Mouse (Mus musculus) limb, embryonic 11.5 days (tissue): ENCODE measurements at regions not wholly inside any gene's neighbourhood (a gene's known extent, or its start where the extent isn't known, plus 50 kb on each side); places are given as distances from the start of the nearest gene placed in this dataset.

ENCODE experiments used
- ATAC-seq: fragments of 200-750 bp; cut with Nextera tagmentation; 2 replicates; pipeline ENCODE4 v1.8.0; 2017; ENCODE audit warnings: low read depth; ENCODE audit not compliant: insufficient number of reproducible peaks, low FRiP score, low TSS enrichment
- DNase-seq: peaks from one replicate; pipeline ENCODE4 v3.0.0-alpha.2; 2015; ENCODE audit warnings: low spot score
- H3K27ac ChIP-seq: fragments of 300-500 bp; sonication (generic); replicated peaks from 2 replicates; pipeline ENCODE4 v1.5.1; 2014; ENCODE audit warnings: low read depth, mild to moderate bottlenecking, low read length
- H3K27me3 ChIP-seq: fragments of 300-500 bp; sonication (generic); 2 replicates; pipeline ENCODE4 v1.6.1; 2014; ENCODE audit warnings: mild to moderate bottlenecking, low read length, mixed read lengths; ENCODE audit not compliant: control insufficient read depth, insufficient read depth
- H3K36me3 ChIP-seq: fragments of 300-500 bp; sonication (generic); 2 replicates; pipeline ENCODE4 v1.6.1; 2014; ENCODE audit warnings: mild to moderate bottlenecking, low read length, moderate library complexity, mixed read lengths; ENCODE audit not compliant: control insufficient read depth, insufficient read depth
- H3K4me1 ChIP-seq: fragments of 300-500 bp; sonication (generic); 2 replicates; pipeline ENCODE4 v1.6.1; 2014; ENCODE audit warnings: low read length, mixed read lengths; ENCODE audit not compliant: control insufficient read depth, insufficient read depth
- H3K4me2 ChIP-seq: fragments of 300-500 bp; sonication (generic); 2 replicates; pipeline ENCODE4 v1.6.1; 2014; ENCODE audit warnings: low read depth, mild to moderate bottlenecking, moderate library complexity; ENCODE audit not compliant: severe bottlenecking
- H3K4me3 ChIP-seq: fragments of 300-500 bp; sonication (generic); 2 replicates; pipeline ENCODE4 v1.5.1; 2014; ENCODE audit warnings: low read depth, low read length
- H3K9ac ChIP-seq: fragments of 300-500 bp; sonication (generic); 2 replicates; pipeline ENCODE4 v1.6.1; 2014; ENCODE audit warnings: mild to moderate bottlenecking, low read length
- H3K9me3 ChIP-seq: fragments of 300-500 bp; sonication (generic); 2 replicates; pipeline ENCODE4 v1.6.1; 2016; ENCODE audit warnings: low read length; ENCODE audit not compliant: control insufficient read depth
- WGBS: fragments of 180-500 bp; shearing (Covaris S2); extraction: QIAGEN DNeasy Blood & Tissue Kit; methylation state at CpG from one replicate; pipeline ENCODE4 v1.1.7; 2014; 5-methylcytosine and 5-hydroxymethylcytosine counted together

- Histone ChIP-seq H3K27ac (no peak overlapping the region), H3K27me3 (no peaks in the 10 kb centered on the region), H3K4me3 (no peak overlapping the region), H3K4me1 (no peaks in the 10 kb centered on the region), H3K9me3 (no peaks in the 10 kb centered on the region), H3K9ac (no peak overlapping the region), H3K36me3 (no peaks in the 10 kb centered on the region), H3K4me2 (no peak overlapping the region)
- ATAC-seq (no peak), DNase-seq (no peak)
- WGBS, result 87% methylated on average over 6 of the region's 6 CpGs
These were observed 206.2 kb upstream of the Sulf2 start for GRCm38 (mm10) chr2:166361645-166362044.

GRCm38 (mm10) chr2:166360786-166361185 is 205.3 kb upstream of the Sulf2 start:
- H3K4me3 ChIP-seq, result no peak overlapping the region
- H3K9ac ChIP-seq, result no peak overlapping the region
- ATAC-seq, result no peak
- DNase-seq, result no peak
- WGBS, result 71% methylated on average over 3 of the region's 3 CpGs
- no peaks in the 10 kb centered on the region for H3K36me3 ChIP-seq
- H3K4me2 ChIP-seq, result no peak overlapping the region
- H3K4me1 ChIP-seq, result no peaks in the 10 kb centered on the region
- H3K27ac ChIP-seq, result no peak overlapping the region
- no peaks in the 10 kb centered on the region for H3K9me3 ChIP-seq
- H3K27me3 ChIP-seq, result no peaks in the 10 kb centered on the region

- H3K4me2 ChIP-seq, result no peak overlapping the region
- no peak overlapping the region for H3K27ac ChIP-seq
- 84% methylated on average over 13 of the region's 13 CpGs for WGBS
- ATAC-seq (no peak), DNase-seq (no peak)
- H3K36me3 ChIP-seq, result no peaks in the 10 kb centered on the region
- H3K4me1 ChIP-seq, result no peaks in the 10 kb centered on the region
- no peak overlapping the region for H3K4me3 ChIP-seq
- H3K27me3 ChIP-seq, result no peaks in the 10 kb centered on the region
- no peak overlapping the region for H3K9ac ChIP-seq
- H3K9me3 ChIP-seq, result no peaks in the 10 kb centered on the region
These were observed 204.5 kb upstream of the Sulf2 start for GRCm38 (mm10) chr2:166359995-166360394.

GRCm38 (mm10) chr2:166357824-166358223 is 202.4 kb upstream of the Sulf2 start:
- peaks cover 8% of the 10 kb centered on the region; the same call in 1 of the 2 replicates for H3K4me1 ChIP-seq
- no peak for ATAC-seq
- H3K36me3 ChIP-seq, result no peaks in the 10 kb centered on the region
- H3K9ac ChIP-seq, result no peak overlapping the region
- no peak overlapping the region for H3K4me2 ChIP-seq
- no peaks in the 10 kb centered on the region for H3K9me3 ChIP-seq
- no peak overlapping the region for H3K27ac ChIP-seq
- no peak overlapping the region for H3K4me3 ChIP-seq
- DNase-seq, result no peak
- 0 out of 2 replicates have a peak, but pooled peaks cover 4% of the 10 kb centered on the region for H3K27me3 ChIP-seq
- 39% methylated on average over 7 of the region's 7 CpGs for WGBS

GRCm38 (mm10) chr2:166355944-166356343 is 200.5 kb upstream of the Sulf2 start:
- no peaks in the 10 kb centered on the region for H3K9me3 ChIP-seq
- no peak overlapping the region for H3K4me2 ChIP-seq
- H3K4me3 ChIP-seq, result no peak overlapping the region
- H3K27me3 ChIP-seq, result 0 out of 2 replicates have a peak, but pooled peaks cover 4% of the 10 kb centered on the region
- no peak for DNase-seq
- ATAC-seq, result no peak
- H3K9ac ChIP-seq, result no peak overlapping the region
- 92% methylated on average over 7 of the region's 7 CpGs for WGBS
- H3K27ac ChIP-seq, result no peak overlapping the region
- H3K36me3 ChIP-seq, result no peaks in the 10 kb centered on the region
- peaks cover 8% of the 10 kb centered on the region; the same call in 1 of the 2 replicates for H3K4me1 ChIP-seq

GRCm38 (mm10) chr2:166355446-166355845 is 200.0 kb upstream of the Sulf2 start:
- Histone ChIP-seq H3K27me3 (0 out of 2 replicates have a peak, but pooled peaks cover 4% of the 10 kb centered on the region), H3K36me3 (no peaks in the 10 kb centered on the region), H3K27ac (no peak overlapping the region), H3K4me2 (no peak overlapping the region), H3K9me3 (no peaks in the 10 kb centered on the region), H3K9ac (no peak overlapping the region), H3K4me1 (peaks cover 8% of the 10 kb centered on the region; the same call in 1 of the 2 replicates), H3K4me3 (no peak overlapping the region)
- no peak for DNase-seq
- no peak for ATAC-seq
- WGBS, result 59% methylated on average over 6 of the region's 6 CpGs

- peaks cover 8% of the 10 kb centered on the region; the same call in 1 of the 2 replicates for H3K4me1 ChIP-seq
- no peak for DNase-seq
- H3K27me3 ChIP-seq, result 0 out of 2 replicates have a peak, but pooled peaks cover 4% of the 10 kb centered on the region
- H3K9me3 ChIP-seq, result no peaks in the 10 kb centered on the region
- no peak overlapping the region for H3K9ac ChIP-seq
- ATAC-seq, result no peak
- no peak overlapping the region for H3K4me3 ChIP-seq
- no peak overlapping the region for H3K4me2 ChIP-seq
- WGBS, result 82% methylated on average over 4 of the region's 4 CpGs
- no peaks in the 10 kb centered on the region for H3K36me3 ChIP-seq
- H3K27ac ChIP-seq, result no peak overlapping the region
These were observed 198.9 kb upstream of the Sulf2 start for GRCm38 (mm10) chr2:166354391-166354790.

GRCm38 (mm10) chr2:166353447-166354111 is 198.1 kb upstream of the Sulf2 start:
- Histone ChIP-seq H3K4me1 (peaks cover 13% of the 10 kb centered on the region; the same call in 1 of the 2 replicates), H3K4me3 (no peak overlapping the region), H3K36me3 (no peaks in the 10 kb centered on the region), H3K4me2 (no peak overlapping the region), H3K9ac (no peak overlapping the region), H3K27me3 (0 out of 2 replicates have a peak, but pooled peaks cover 4% of the 10 kb centered on the region), H3K27ac (no peak overlapping the region), H3K9me3 (no peaks in the 10 kb centered on the region)
- DNase-seq (no peak), ATAC-seq (no peak)
- 71% methylated on average over 12 of the region's 12 CpGs for WGBS
